Mouse (Mus musculus) intestine, postnatal 0 days (tissue): ENCODE data around the gene Klhdc10. TPM values are rescaled to one million over a fixed set of nuclear protein-coding genes. Genes with fewer than 3 reads are reported as not detected.
A peak's percentile ranks its signal among the peaks of the same experiment; 100 is the strongest.

Source experiments
- ATAC-seq: fragments of 200-750 bp; cut with Nextera tagmentation; 2 replicates; pipeline ENCODE4 v1.8.0; 2017; ENCODE audit warnings: mild to moderate bottlenecking, moderate TSS enrichment, moderate library complexity
- H3K27ac ChIP-seq: fragments of 300-500 bp; sonication (generic); 2 replicates; pipeline ENCODE4 v1.5.1; 2014; ENCODE audit warnings: mild to moderate bottlenecking, low read depth, low read length, moderate library complexity
- H3K27me3 ChIP-seq: fragments of 300-500 bp; sonication (generic); replicated peaks from 2 replicates; pipeline ENCODE4 v1.6.1; 2014; ENCODE audit warnings: low read length, mixed read lengths; ENCODE audit not compliant: control insufficient read depth, insufficient read depth
- H3K36me3 ChIP-seq: fragments of 300-500 bp; sonication (generic); 2 replicates; pipeline ENCODE4 v1.6.1; 2014; ENCODE audit warnings: mild to moderate bottlenecking, moderate library complexity; ENCODE audit not compliant: control insufficient read depth, insufficient read depth
- H3K4me1 ChIP-seq: fragments of 300-500 bp; sonication (generic); replicated peaks from 2 replicates; pipeline ENCODE4 v1.6.1; 2014; ENCODE audit warnings: antibody characterized with exemption, low read length, mixed read lengths; ENCODE audit not compliant: control insufficient read depth, insufficient read depth
- H3K4me2 ChIP-seq: fragments of 300-500 bp; sonication (generic); replicated peaks from 2 replicates; pipeline ENCODE4 v1.6.1; 2014; ENCODE audit warnings: low read depth, mild to moderate bottlenecking, moderate library complexity
- H3K4me3 ChIP-seq: fragments of 300-500 bp; sonication (generic); 2 replicates; pipeline ENCODE4 v1.5.1; 2014; ENCODE audit warnings: low read depth, low read length
- H3K9ac ChIP-seq: fragments of 300-500 bp; sonication (generic); 2 replicates; pipeline ENCODE4 v1.6.1; 2014; ENCODE audit warnings: mild to moderate bottlenecking, low read depth, low read length
- H3K9me3 ChIP-seq: fragments of 300-500 bp; sonication (generic); 2 replicates; pipeline ENCODE4 v1.6.1; 2016; ENCODE audit warnings: mixed run types; ENCODE audit not compliant: control insufficient read depth
- CTCF ChIP-seq: sonication (generic); IDR thresholded peaks from 2 replicates; pipeline ENCODE4 v1.5.1; 2016; ENCODE audit warnings: low read depth, mild to moderate bottlenecking, control low read depth, antibody characterized with exemption, moderate library complexity
- WGBS: fragments of 180-500 bp; shearing (Covaris S2); extraction: QIAGEN DNeasy Blood & Tissue Kit; methylation state at CpG from one replicate; pipeline ENCODE4 v1.1.7; 2014; 5-methylcytosine and 5-hydroxymethylcytosine counted together
- polyA plus RNA-seq: library from polyadenylated mRNA; unstranded; fragments of >200 nt; fragmentation: Nextera tagmentation; extraction: Ambion mirVana; gene quantifications from 2 replicates; pipeline ENCODE4 v1.2.1, GENCODE M21; 2015

Klhdc10 gene
- polyA plus RNA-seq, 1 experiment from 2014 or later = 6.2 TPM

DNA sequence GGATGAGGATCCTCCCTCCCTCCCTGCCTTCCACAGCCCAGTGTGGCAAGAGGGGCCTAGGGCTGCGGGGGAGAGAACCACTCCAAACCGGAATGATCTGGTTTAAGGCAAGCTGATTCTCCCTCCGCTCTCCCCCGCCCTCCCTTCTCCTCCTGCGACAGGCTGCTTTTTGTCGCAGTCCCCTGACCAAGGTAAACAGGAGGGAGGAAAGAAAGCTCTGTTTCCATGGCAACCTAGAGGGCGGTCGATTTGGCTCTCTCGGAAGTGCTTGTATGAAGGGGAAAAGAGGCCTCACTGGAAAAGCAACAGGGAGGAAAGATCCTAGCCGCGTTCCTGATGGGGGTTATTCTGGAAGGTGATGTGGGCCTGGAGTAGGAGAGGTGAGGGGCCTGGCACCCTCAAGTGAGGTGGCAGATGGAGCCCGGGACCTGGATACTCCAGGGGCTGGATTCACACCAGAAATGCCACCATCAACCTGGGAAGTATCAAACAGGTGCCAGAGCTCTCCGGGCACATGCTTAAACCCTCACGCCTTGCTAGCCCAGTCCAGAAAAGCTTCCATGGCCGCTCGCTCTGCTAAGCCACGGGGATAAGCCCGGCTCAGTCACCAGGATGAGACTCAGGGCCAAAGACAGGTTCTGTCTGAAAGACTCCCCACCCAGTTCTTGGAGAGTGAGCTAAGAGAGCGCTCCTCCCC, 59.2 kb downstream of the Klhdc10 start:
- H3K4me1 ChIP-seq = peaks cover 6% of the 10 kb centered on the region; the same call in 1 of the 2 replicates
- TF ChIP-seq CTCF = no peak
- no peaks in the 10 kb centered on the region for H3K9me3 ChIP-seq
- WGBS = 22% methylated on average over 19 of the region's 19 CpGs
- H3K27ac ChIP-seq = no peak overlapping the region
- peak overlapping the region; percentile 37; the same call in 1 of the 2 replicates for H3K4me2 ChIP-seq
- H3K36me3 ChIP-seq = no peaks in the 10 kb centered on the region
- peak; percentile 48 for ATAC-seq
- no peak overlapping the region for H3K4me3 ChIP-seq
- H3K27me3 ChIP-seq = 0 out of 2 replicates have a peak, but pooled peaks cover 6% of the 10 kb centered on the region
- H3K9ac ChIP-seq = no peak overlapping the region

- no peak overlapping the region for H3K4me3 ChIP-seq
- WGBS = 85% methylated on average over 11 of the region's 13 CpGs
- H3K4me1 ChIP-seq = peaks cover 6% of the 10 kb centered on the region; the same call in 1 of the 2 replicates
- 0 out of 2 replicates have a peak, but pooled peaks cover 6% of the 10 kb centered on the region for H3K27me3 ChIP-seq
- no peak overlapping the region for H3K9ac ChIP-seq
- no peak overlapping the region for H3K27ac ChIP-seq
- H3K4me2 ChIP-seq = no peak overlapping the region
- no peak for TF ChIP-seq CTCF
- no peaks in the 10 kb centered on the region for H3K36me3 ChIP-seq
- H3K9me3 ChIP-seq = no peaks in the 10 kb centered on the region
- no peak for ATAC-seq
Observed at GRCm38 (mm10) chr6:30461755-30462344, 60.2 kb downstream of the Klhdc10 start.

- 17% methylated on average over 7 of the region's 7 CpGs for WGBS
- H3K9me3 ChIP-seq = no peaks in the 10 kb centered on the region
- no peaks in the 10 kb centered on the region for H3K36me3 ChIP-seq
- H3K27me3 ChIP-seq = 0 out of 2 replicates have a peak, but pooled peaks cover 6% of the 10 kb centered on the region
- peaks cover 6% of the 10 kb centered on the region; the same call in 1 of the 2 replicates for H3K4me1 ChIP-seq
- H3K4me2 ChIP-seq = peak overlapping the region; percentile 24; the same call in 1 of the 2 replicates
- no peak for TF ChIP-seq CTCF
- H3K27ac ChIP-seq = no peak overlapping the region
- no peak overlapping the region for H3K9ac ChIP-seq
- no peak for ATAC-seq
- no peak overlapping the region for H3K4me3 ChIP-seq
Observed at GRCm38 (mm10) chr6:30462822-30463221, 61.2 kb downstream of the Klhdc10 start.

DNA sequence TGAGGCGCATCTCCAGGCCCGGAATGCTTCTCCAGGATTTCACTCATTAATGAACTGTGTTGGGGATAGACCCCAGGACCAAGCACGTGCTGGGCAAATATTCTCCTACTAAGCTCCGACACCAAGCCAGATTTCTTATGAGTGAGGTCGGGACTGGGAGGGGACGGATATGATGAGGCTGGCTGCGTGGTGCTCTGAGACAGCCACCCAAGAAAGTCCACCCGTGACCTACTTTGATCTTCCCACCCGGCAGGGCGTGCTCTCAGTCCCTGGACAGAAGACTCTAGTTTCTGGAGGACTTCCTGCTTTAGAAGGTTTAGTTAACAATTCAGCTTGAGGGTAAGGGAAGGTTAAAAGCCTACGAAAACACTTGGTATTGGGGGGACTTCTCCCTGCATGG, 63.9 kb downstream of the Klhdc10 start:
- WGBS = 80% methylated on average over 11 of the region's 11 CpGs
- Histone ChIP-seq H3K27me3 (0 out of 2 replicates have a peak, but pooled peaks cover 3% of the 10 kb centered on the region), H3K4me1 (peaks cover 6% of the 10 kb centered on the region; the same call in 1 of the 2 replicates), H3K27ac (no peak overlapping the region), H3K4me3 (no peak overlapping the region), H3K36me3 (no peaks in the 10 kb centered on the region), H3K9me3 (no peaks in the 10 kb centered on the region), H3K9ac (no peak overlapping the region), H3K4me2 (no peak overlapping the region)
- no peak for TF ChIP-seq CTCF
- ATAC-seq = no peak

- Histone ChIP-seq H3K4me1 (no peaks in the 10 kb centered on the region), H3K27ac (no peak overlapping the region), H3K27me3 (no peaks in the 10 kb centered on the region), H3K9me3 (no peaks in the 10 kb centered on the region), H3K9ac (no peak overlapping the region), H3K4me3 (no peak overlapping the region), H3K4me2 (no peak overlapping the region), H3K36me3 (no peaks in the 10 kb centered on the region)
- 77% methylated on average over 1 of the region's 1 CpGs for WGBS
- no peak for ATAC-seq
- no peak for TF ChIP-seq CTCF
Observed at GRCm38 (mm10) chr6:30468058-30468457, 66.4 kb downstream of the Klhdc10 start.

DNA sequence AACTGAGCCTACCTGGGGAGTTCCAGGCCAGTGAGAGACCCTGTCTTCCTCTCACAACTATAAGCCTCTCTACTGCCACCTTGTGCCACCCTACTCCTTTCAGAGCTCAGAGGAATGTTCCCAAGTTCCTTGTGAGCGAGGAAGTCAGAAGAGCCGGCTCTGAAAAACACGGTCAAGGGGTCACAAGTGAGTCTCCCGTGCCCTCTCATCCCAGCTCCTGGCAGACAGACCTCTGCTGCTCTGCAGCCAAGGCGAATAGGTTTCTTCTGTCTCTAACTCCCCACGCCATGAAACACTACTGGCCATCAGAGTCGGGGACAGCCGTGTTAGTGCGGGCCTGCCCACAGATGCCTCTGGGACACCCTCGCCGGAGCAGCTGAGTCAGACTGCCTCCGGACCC, 67.0 kb downstream of the Klhdc10 start:
- no peaks in the 10 kb centered on the region for H3K9me3 ChIP-seq
- H3K36me3 ChIP-seq = no peaks in the 10 kb centered on the region
- WGBS = 63% methylated on average over 12 of the region's 12 CpGs
- no peak overlapping the region for H3K27ac ChIP-seq
- no peak overlapping the region for H3K4me3 ChIP-seq
- no peak overlapping the region for H3K4me2 ChIP-seq
- TF ChIP-seq CTCF = peak; percentile 67
- no peaks in the 10 kb centered on the region for H3K27me3 ChIP-seq
- ATAC-seq = no peak
- no peak overlapping the region for H3K9ac ChIP-seq
- H3K4me1 ChIP-seq = no peaks in the 10 kb centered on the region
